Mouse (Mus musculus): ENCODE results near the gene Vmn1r1. TPM values are rescaled to one million over a fixed set of nuclear protein-coding genes. Genes with fewer than 3 reads are reported as not detected.

The Vmn1r1 gene
- polyA plus RNA-seq, 1 experiment from 2014 or later: not detected

DNA sequence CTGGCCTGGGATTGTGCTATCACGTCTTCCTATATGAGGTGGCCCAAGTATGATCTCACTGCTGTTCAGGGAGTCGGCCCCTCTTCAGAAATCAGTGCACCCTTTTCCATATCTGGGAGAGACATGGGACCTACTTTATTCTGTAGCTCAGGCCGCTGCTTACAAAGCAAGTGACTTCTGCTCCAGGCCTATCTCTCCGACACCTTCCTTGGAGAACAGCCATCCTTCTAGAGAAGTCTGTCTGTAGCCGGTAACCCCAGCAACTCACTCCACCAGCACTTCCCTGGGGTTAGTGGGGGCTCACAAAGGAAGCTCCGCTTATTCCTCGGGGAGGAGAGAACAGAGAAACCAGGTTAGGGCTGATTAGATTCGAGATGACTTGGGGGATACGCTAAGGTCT lies 57.0 kb downstream of the Vmn1r1 start:
- Histone ChIP-seq H3K27me3 (replicated peaks) (no peaks in the 10 kb centered on the region), H3K4me2 (no peak overlapping the region), H3K4me3 (no peak overlapping the region), H3K36me3 (replicated peaks) (no peaks in the 10 kb centered on the region), H3K9me3 (no peaks in the 10 kb centered on the region), H3K9ac (no peak overlapping the region), H3K27ac (no peak overlapping the region), H3K4me1 (no peaks in the 10 kb centered on the region)
- WGBS: 81% methylated on average over 9 of the region's 9 CpGs
- no peak for ATAC-seq (replicated peaks)

- no peaks in the 10 kb centered on the region for H3K4me1 ChIP-seq
- no peaks in the 10 kb centered on the region for H3K27me3 ChIP-seq (replicated peaks)
- no peaks in the 10 kb centered on the region for H3K9me3 ChIP-seq
- no peak for ATAC-seq (replicated peaks)
- no peak overlapping the region for H3K27ac ChIP-seq
- no peak overlapping the region for H3K4me2 ChIP-seq
- no peak overlapping the region for H3K4me3 ChIP-seq
- no peaks in the 10 kb centered on the region for H3K36me3 ChIP-seq (replicated peaks)
- no peak overlapping the region for H3K9ac ChIP-seq
- 45% methylated on average over 3 of the region's 3 CpGs for WGBS
These were observed 59.3 kb downstream of the Vmn1r1 start for GRCm38 (mm10) chr1:182105023-182105422.

Other genes starting within 250 kb of the Vmn1r1 start
- 34.6 and 36.1 TPM in 2 replicates for gene Enah, start 144.5 kb downstream of the Vmn1r1 start, polyA plus RNA-seq (2015; fragmentation: Nextera tagmentation; extraction: Ambion mirVana)
- gene Srp9, start 39.7 kb downstream of the Vmn1r1 start, polyA plus RNA-seq (2015; fragmentation: Nextera tagmentation; extraction: Ambion mirVana): 125 and 128 TPM in 2 replicates
- 68.7 and 69.8 TPM in 2 replicates for gene Degs1, start 118.3 kb upstream of the Vmn1r1 start, polyA plus RNA-seq (2015; fragmentation: Nextera tagmentation; extraction: Ambion mirVana)
- gene Fbxo28, start 177.1 kb upstream of the Vmn1r1 start, polyA plus RNA-seq (2015; fragmentation: Nextera tagmentation; extraction: Ambion mirVana): 22.4 and 23.6 TPM in 2 replicates
- 19.5 and 19.9 TPM in 2 replicates for gene Trp53bp2, start 244.7 kb upstream of the Vmn1r1 start, polyA plus RNA-seq (2015; fragmentation: Nextera tagmentation; extraction: Ambion mirVana)